Mouse (Mus musculus) right cerebral cortex, adult 2 months (tissue): ENCODE results near the gene Olfr1370.
"Not testable (repeated sequence)": the region's sequence is repeated elsewhere in the genome, so short reads cannot be mapped to it uniquely, and the experiment has no call there.

Experiments
- DNase-seq, 2 experiments: peaks; one replicate each; pipeline ENCODE4 v3.0.0; 2021 to 2022; ENCODE audit warnings: low spot score in 2 of 2

Gene Olfr1370

DNA sequence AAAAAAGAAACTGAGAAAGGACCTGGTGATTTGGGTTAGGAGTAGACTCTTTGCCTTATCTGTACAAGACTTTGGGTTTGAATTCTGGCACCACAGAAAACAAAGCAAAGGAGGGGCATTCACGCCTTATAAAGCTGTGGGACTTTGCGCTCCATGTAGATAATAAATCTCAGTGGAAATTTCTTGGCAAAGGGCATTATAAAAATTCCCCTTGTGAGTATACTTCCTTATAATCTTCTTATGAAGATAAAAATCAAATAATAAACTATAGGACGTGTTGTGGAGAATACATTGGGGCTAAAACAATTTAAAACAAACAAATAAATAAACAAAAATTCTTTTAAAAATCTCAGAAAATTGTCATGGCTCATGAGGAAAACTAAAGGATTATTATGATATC is at the start of gene Olfr1370:
Olfr1370 (minus strand) TSS at position 101 of the 400 bp plus-strand sequence.
- DNase-seq, result no peak

DNA sequence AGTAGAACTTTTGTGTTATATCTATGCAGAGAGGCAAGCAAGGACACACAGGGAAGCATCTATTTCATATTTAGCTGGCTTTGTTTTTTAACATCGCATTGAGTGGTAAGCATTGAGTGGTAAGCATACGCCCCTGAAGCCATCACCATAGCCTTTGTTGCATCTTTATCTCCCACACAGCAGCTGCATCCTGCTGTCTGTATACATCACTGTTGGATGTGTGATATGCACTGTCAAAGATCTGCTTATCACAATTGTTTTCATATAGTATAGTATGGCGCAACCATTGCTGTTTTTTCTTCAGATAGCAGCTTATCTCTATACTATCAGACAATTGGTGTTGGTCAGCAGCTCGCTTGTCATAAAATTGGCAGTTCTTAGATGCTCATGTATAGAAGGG is 39.4 kb upstream of the Olfr1370 start:
- DNase-seq, result no peak

DNA sequence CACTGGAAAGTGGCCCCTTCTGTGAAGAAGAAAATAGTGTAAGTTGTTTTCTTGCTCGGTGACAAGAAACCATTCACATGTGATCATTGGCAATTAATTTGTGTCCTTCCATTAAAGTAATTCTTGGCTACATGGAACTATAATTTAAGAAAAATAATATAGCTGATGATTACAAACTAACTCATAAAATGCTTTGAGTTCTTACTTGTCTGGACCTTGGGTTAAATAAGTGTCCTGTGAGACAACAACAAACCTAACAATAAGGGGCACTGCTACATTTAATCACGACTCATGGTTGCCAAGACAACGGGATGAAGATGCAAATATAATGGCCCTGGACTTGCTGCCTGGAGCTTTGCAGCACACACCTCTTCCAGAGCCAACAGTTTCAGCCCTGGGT is 36.4 kb upstream of the Olfr1370 start, which contains the start of gene Olfr1369-ps1:
Olfr1369-ps1 (plus strand) TSS at position 301 of the 400 bp plus-strand sequence.
- not testable (repeated sequence) for DNase-seq

DNA sequence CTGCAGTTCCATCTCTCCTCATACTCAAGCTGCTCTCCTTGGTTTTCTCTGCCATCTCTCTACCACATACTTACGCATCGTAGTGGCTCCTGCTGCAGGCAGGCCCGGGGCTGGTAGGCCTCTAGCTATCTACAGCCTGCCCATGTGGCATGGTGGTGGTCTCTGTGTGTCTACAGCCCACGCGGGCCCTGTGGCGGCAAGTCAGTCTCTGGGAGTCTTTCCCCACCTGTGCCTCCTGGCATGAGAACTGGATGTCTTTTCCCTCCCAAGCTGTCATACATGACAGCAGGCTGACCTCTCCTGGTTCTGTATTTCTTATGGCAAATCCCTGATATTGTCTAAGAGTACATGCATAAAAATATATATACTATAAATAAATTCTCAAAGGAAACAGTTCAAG is 35.7 kb upstream of the Olfr1370 start:
- DNase-seq, result no peak

DNA sequence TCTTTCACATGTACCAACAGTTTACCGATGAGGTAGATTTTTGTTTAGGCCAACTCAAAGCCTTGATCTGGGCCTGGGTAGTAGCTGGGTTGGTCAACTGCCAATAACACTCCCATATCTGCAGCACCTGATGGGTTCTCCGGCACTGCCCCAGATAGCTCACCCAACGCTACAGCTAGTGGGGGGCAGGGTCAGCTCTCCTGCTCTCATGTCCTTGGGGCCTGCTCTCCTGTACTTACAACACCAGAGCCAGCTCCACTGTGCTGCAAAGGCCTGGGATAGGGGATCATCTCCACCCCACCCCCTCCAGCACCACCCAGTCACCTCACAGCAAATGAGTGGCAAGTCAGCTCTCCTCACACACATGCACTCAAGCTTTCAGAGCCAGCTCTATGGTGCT is 35.0 kb upstream of the Olfr1370 start:
- DNase-seq, result no peak

DNA sequence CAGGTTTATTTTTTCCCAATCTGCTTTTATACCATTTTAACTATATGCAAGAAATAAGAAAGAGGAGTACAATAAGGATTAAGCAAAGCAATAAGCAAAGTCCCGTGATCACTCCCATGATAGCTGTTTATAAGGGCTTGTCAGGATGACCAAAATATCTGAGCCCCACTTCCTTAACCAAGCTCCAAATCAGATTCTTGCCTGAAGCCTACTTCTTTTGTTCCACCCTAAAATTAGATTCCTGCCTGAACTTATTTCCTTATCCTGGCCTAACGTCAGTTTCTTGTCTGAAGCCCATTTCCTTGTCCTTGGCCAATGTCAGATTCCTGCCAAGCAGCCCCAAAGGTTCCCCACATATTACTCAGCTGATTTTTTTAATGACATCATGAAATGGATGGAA is 7.9 kb upstream of the Olfr1370 start:
- no peak for DNase-seq

DNA sequence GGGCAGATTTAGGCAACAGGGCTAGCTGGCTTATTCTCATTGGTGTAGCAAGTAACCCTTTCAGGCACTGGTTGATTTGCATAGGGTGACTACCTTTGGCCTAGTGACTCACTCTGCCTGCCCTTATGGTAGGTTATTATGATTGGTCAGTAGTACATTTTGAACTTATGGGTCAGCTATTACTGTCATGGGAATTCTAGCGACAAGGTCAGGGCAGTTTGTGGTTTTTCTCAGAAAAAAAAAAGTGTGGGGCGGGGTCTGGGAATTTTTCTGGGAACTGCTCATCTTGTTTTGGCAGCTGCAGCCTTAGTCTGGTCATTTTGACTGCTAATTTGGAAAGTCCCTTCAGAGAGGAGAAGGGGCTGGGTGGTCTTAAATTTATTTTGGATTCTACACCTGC is 8.7 kb downstream of the Olfr1370 start:
- DNase-seq, result no peak

DNA sequence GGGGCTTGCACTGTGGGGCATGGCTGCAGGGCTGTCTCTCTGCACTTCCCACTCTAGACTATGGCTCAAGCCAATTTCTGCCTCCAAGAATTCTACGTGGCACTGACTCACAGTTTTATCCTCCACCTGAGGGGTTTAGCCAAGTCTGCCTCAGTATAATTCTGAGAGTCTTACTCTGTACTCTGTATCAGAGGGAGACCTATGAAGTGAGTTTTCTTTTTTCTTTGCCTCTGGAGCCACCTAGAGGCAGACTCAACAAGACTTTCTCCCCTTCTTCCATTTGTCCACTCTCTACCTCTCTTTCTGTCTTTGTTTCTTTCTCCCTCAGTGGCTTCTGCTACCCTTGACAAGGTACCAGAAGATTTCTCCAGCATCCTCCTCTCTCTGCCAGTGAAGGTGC is 24.6 kb downstream of the Olfr1370 start:
- peak; percentile 18 to 27 for DNase-seq

DNA sequence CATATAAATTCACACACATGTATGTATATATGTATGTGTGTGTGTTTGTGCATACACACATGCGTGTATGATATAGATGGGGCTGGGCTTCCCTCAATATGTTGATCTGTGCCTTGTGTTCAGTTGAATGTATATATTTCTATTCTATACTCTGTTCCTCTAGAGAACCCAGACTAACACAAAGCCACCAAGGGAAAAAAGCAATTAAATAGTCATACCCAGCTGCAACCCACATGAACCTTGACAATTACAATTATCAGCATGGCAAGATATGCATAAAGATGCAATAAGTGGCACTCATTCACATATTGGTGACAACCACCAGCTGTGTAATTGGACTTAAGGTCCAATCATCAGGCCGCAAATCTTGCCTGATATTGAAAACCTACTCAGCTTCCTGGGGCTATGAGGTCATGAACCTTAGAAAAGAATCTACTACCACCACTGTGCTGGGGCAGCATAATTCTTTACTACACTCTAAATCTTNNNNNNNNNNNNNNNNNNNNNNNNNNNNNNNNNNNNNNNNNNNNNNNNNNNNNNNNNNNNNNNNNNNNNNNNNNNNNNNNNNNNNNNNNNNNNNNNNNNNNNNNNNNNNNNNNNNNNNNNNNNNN is 34.1 kb downstream of the Olfr1370 start:
- no peak for DNase-seq

DNA sequence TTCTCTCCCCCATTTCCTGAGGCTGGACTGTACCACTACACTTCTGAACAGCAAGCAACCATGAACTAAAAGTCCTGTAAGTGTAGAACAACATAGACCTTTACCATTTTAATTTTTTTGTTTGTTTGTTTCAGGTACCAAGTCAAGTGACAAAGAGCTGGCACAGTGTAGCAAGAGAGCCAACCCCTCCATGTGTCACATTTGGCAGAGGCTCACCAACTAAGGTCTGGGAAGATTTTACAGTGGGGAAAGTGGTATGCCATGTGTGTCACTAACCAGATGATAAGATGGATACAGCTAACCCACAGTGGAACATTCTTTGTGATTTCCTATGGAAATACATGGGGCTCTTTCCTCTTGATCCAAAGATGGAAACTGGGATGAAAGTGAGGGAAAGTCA is 38.8 kb downstream of the Olfr1370 start:
- no peak for DNase-seq

DNA sequence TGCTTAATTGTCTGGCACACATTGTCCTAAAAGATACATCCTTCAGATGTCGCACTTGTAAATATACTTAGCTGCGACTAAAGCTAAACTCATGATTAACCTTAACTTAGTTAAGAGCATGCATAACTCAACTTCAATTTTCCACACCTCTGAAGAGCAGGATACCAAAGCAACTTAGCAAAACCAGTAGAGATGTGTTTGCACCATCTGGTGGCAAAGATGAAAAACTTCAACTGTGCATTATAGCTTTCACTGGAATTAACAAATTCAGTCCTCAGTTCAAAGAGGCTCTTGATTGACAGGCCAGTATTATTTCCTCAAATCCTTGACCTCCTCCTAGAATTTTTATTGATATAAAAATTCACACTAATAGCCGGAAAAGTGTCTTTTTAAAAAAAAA is 39.7 kb downstream of the Olfr1370 start:
- DNase-seq, result no peak

DNA sequence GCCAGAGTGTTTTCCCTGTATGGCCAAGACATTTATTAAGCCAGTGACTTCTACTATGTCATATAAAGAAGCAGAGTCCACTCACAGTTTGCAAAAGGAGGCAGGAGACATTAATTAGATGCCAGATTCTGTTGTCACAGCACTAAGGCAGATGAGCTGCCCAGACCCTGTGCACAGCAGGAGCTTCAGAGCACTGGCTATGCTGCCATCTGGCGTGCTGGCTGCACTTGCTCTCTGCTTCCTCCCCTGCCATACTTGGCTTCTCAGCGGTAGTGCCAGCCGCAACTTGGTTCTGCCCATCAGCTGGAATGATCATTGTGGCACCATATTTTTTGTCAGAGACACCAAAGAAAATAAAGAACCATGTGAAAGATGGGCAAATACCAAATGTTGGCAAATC is 41.6 kb downstream of the Olfr1370 start:
- peak in 1 of 2 experiments; percentile 31 for DNase-seq

DNA sequence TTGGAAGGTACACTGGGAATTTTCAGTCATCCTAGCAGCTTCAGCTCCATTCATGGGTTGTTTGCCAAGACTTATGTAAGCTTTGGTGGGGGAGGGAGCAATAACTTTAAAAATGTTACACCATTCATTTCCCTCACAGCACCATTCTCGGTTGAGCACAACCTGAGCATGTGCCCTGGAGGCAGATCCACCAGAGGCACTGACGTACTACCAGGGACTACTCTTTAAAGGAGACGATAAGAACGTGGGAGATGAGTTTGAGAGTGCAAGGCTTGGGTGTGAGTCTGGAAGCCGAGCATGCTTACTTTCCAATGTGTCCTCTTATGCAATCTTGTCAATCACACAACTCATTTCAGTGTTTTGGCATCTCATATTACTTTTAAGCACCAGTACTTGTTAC is 49.9 kb downstream of the Olfr1370 start:
- DNase-seq, result no peak
